Comparison of ENCODE assay signal across 21 mouse cellular contexts in genomic region chr6:72982506-72982905, GRCm38 (mm10). TPM values are rescaled to one million over a fixed set of nuclear protein-coding genes. Genes with fewer than 3 reads are reported as not detected.
DNase-seq lines count a peak whose midpoint lies in the region; ATAC-seq and TF ChIP-seq lines count a peak whose summit lies in the region.
"Had no signal": no experiment of that assay in that cellular context is flagged by ENCODE, and none has a peak within 500 bp of the region (broad histone marks: within the 10 kb centered on the region; RNA-seq: fewer than 3 reads in every experiment).

No protein-coding gene starts in this region.

- WGBS in embryonic facial prominence, embryonic 12.5 days = 71% methylated on average over 4 of the region's 4 CpGs
- WGBS in embryonic facial prominence, embryonic 10.5 days = 79% methylated on average over 4 of the region's 4 CpGs
- 76% methylated on average over 4 of the region's 4 CpGs for WGBS in limb, embryonic 15.5 days
- WGBS in lung, postnatal 0 days = 76% methylated on average over 4 of the region's 4 CpGs

- H3K9ac ChIP-seq in embryonic facial prominence, embryonic 12.5 days = no peak overlapping the region
- H3K9ac ChIP-seq in limb, embryonic 15.5 days = no peak overlapping the region
- no peak overlapping the region for H3K9ac ChIP-seq in lung, postnatal 0 days (replicated peaks; ENCODE audit: low read depth)
- H3K9ac ChIP-seq: heart, embryonic 12.5 days had no signal

- peak overlapping the region; percentile 59; the same call in 1 of the 2 replicates for H3K27ac ChIP-seq in embryonic facial prominence, embryonic 12.5 days
- H3K27ac ChIP-seq in embryonic facial prominence, embryonic 10.5 days (replicated peaks) = no peak overlapping the region
- H3K27ac ChIP-seq in limb, embryonic 15.5 days = peak overlapping the region; percentile 81; the same call in 1 of the 2 replicates
- no peak overlapping the region for H3K27ac ChIP-seq in lung, postnatal 0 days (ENCODE audit: low read length)
- H3K27ac ChIP-seq: forebrain, embryonic 10.5 days had no signal

- no peak for DNase-seq in embryonic facial prominence, embryonic 10.5 days (ENCODE audit: low spot score)
- DNase-seq in heart, adult 11 months = peak; percentile 88
- no peak for DNase-seq in heart, adult 8-10 months (ENCODE audit: low spot score)
- DNase-seq in Muller cell, postnatal 12 days (ENCODE audit: inconsistent ontology term) = peak; percentile 67
- DNase-seq in lung, postnatal 0 days (ENCODE audit: low spot score) = no peak
- DNase-seq: adrenal gland, postnatal 10 days; B cell, adult 2 months; cerebellum, adult 11 months; cerebellum, adult 8-10 months; cerebellum, postnatal 14 days; embryo, embryonic 11 days; gastrocnemius, postnatal 10 days had no signal

- H3K27me3 ChIP-seq in embryonic facial prominence, embryonic 12.5 days = no peaks in the 10 kb centered on the region
- no peaks in the 10 kb centered on the region for H3K27me3 ChIP-seq in embryonic facial prominence, embryonic 10.5 days (replicated peaks; ENCODE audit: low read depth, poor library complexity, severe bottlenecking)
- no peaks in the 10 kb centered on the region for H3K27me3 ChIP-seq in limb, embryonic 15.5 days
- no peaks in the 10 kb centered on the region for H3K27me3 ChIP-seq in lung, postnatal 0 days (replicated peaks; ENCODE audit: insufficient read depth, low read length)

- peaks cover 16% of the 10 kb centered on the region for H3K4me1 ChIP-seq in embryonic facial prominence, embryonic 12.5 days
- H3K4me1 ChIP-seq in embryonic facial prominence, embryonic 10.5 days = peaks cover 16% of the 10 kb centered on the region
- H3K4me1 ChIP-seq in limb, embryonic 15.5 days = peaks cover 31% of the 10 kb centered on the region
- no peaks in the 10 kb centered on the region for H3K4me1 ChIP-seq in lung, postnatal 0 days (ENCODE audit: insufficient read depth, low read depth, low read length)

- H3K4me2 ChIP-seq in embryonic facial prominence, embryonic 12.5 days (replicated peaks) = no peak overlapping the region
- H3K4me2 ChIP-seq in limb, embryonic 15.5 days = no peak overlapping the region
- no peak overlapping the region for H3K4me2 ChIP-seq in lung, postnatal 0 days (replicated peaks; ENCODE audit: low read depth, low read length)
- H3K4me2 ChIP-seq: heart, embryonic 12.5 days had no signal

- H3K36me3 ChIP-seq in embryonic facial prominence, embryonic 12.5 days = no peaks in the 10 kb centered on the region
- H3K36me3 ChIP-seq in embryonic facial prominence, embryonic 10.5 days (replicated peaks) = no peaks in the 10 kb centered on the region
- H3K36me3 ChIP-seq in limb, embryonic 15.5 days = no peaks in the 10 kb centered on the region
- H3K36me3 ChIP-seq in lung, postnatal 0 days (ENCODE audit: insufficient read depth, low read length) = no peaks in the 10 kb centered on the region
- H3K36me3 ChIP-seq: forebrain, embryonic 10.5 days; G1E; heart, embryonic 12.5 days had no signal

- TF ChIP-seq CTCF in lung, postnatal 0 days (IDR thresholded peaks at IDR 0.05) = no peak

- H3K9me3 ChIP-seq in embryonic facial prominence, embryonic 12.5 days = no peaks in the 10 kb centered on the region
- H3K9me3 ChIP-seq in embryonic facial prominence, embryonic 10.5 days = no peaks in the 10 kb centered on the region
- no peaks in the 10 kb centered on the region for H3K9me3 ChIP-seq in limb, embryonic 15.5 days
- H3K9me3 ChIP-seq in lung, postnatal 0 days (ENCODE audit: low read length) = no peaks in the 10 kb centered on the region
- H3K9me3 ChIP-seq: forebrain, embryonic 10.5 days; G1E; heart, embryonic 12.5 days had no signal

- ATAC-seq in embryonic facial prominence, embryonic 12.5 days (ENCODE audit: insufficient number of reproducible peaks, insufficient read depth, low FRiP score, low TSS enrichment) = no peak
- ATAC-seq in limb, embryonic 15.5 days (ENCODE audit: insufficient number of reproducible peaks, low FRiP score, low TSS enrichment, low read depth) = no peak
- ATAC-seq in lung, postnatal 0 days = no peak
- ATAC-seq: hindbrain, embryonic 16.5 days; intestine, postnatal 0 days had no signal

- TF ChIP-seq EP300 in lung, postnatal 0 days (IDR thresholded peaks at IDR 0.05) = no peak

- no peak overlapping the region for H3K4me3 ChIP-seq in embryonic facial prominence, embryonic 12.5 days
- H3K4me3 ChIP-seq in embryonic facial prominence, embryonic 10.5 days = no peak overlapping the region
- no peak overlapping the region for H3K4me3 ChIP-seq in limb, embryonic 15.5 days
- no peak overlapping the region for H3K4me3 ChIP-seq in lung, postnatal 0 days (ENCODE audit: low read depth, low read length)
- H3K4me3 ChIP-seq: erythroblast, embryonic 14.5 days; forebrain, embryonic 10.5 days; heart, adult 2 months; heart, embryonic 12.5 days had no signal

RNA-seq across cellular contexts. Expression of gene Tmsb10, which starts 24.0 kb away (rescaled TPM):
- polyA plus RNA-seq in embryonic facial prominence, embryonic 12.5 days (2016; fragmentation: Nextera tagmentation; extraction: Ambion mirVana) = 3,988 and 4,068 TPM in 2 replicates
- polyA plus RNA-seq in embryonic facial prominence, embryonic 10.5 days (2016; fragmentation: Nextera tagmentation; extraction: Ambion mirVana) = 3,167 and 3,450 TPM in 2 replicates
- 100 to 1,000 TPM in 1 of 4 experiments, 10 to 100 TPM in 3; 69.4 to 102 (median 73.2) TPM for total RNA-seq in heart, adult 8-10 months (2022)
- 1,634 and 1,767 TPM in 2 replicates for polyA plus RNA-seq in limb, embryonic 15.5 days (2015; fragmentation: Nextera tagmentation; extraction: Ambion mirVana)
- polyA plus RNA-seq in lung, postnatal 0 days (2015; fragmentation: Nextera tagmentation; extraction: Ambion mirVana) = 2,084 and 2,244 TPM in 2 replicates

Comparison
In these comparisons a context has a peak if more than half of its experiments do, and no peak if none do; other contexts are left out.
1. H3K27ac ChIP-seq: peak in embryonic facial prominence, embryonic 12.5 days (single experiment) and limb, embryonic 15.5 days (single experiment); none in embryonic facial prominence, embryonic 10.5 days (single experiment) and lung, postnatal 0 days (single experiment).
2. DNase-seq: peak in heart, adult 11 months (single experiment) and Muller cell, postnatal 12 days (single experiment); none in embryonic facial prominence, embryonic 10.5 days (single experiment), heart, adult 8-10 months (single experiment) and lung, postnatal 0 days (single experiment).